8 mouse cellular contexts compared by ENCODE assay signal in the genomic region with DNA sequence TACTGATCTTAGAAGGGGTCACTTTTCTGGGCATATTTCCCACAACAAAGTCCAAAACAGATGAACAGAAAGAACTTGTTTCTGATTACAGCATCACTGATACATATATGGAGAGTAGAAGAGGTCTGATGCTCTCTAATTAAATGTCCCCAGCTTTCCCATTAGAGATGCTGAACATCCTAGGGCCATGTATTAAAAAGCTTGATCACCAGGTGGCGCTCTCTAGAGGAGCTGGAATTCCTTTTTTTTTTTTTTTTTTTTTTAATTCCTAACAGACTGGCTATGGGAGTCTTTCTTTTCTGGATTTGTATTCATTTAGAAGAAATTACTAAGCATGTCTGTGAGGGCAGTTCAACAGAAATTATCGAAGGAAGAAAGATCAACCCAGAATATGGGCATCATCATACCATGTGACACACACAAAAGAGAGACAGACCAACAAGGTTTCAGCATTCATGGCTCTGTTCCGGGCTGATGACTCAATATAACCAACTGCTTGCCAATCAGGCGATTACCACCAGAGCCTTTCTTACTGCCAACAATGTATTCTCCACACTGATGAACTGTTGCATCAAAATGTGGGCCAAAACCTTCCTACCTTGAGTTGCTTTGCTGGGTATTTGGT.
A peak's percentile ranks its signal among the peaks of the same experiment; 100 is the strongest.
DNase-seq lines count a peak whose midpoint lies in the region; ATAC-seq and TF ChIP-seq lines count a peak whose summit lies in the region.

No protein-coding gene starts in this region.

- DNase-seq in hindbrain, postnatal 0 days (ENCODE audit: low spot score): peak; percentile 66
- peak; percentile 6 for DNase-seq in 3T3-L1 (ENCODE audit: low read depth, low spot score)
- DNase-seq in MEL (ENCODE audit: low read depth, low spot score): peak; percentile 43
- DNase-seq in embryonic facial prominence, embryonic 14.5 days (ENCODE audit: low spot score): peak; percentile 14
- DNase-seq in midbrain, embryonic 14.5 days: peak; percentile 47
- DNase-seq in thymus, postnatal 36 days: no peak
- no peak for DNase-seq in spleen, postnatal 4 days (ENCODE audit: low spot score in 2 of 2)

- no peaks in the 10 kb centered on the region for H3K27me3 ChIP-seq in hindbrain, postnatal 0 days (ENCODE audit: insufficient read depth, low read length)
- no peaks in the 10 kb centered on the region for H3K27me3 ChIP-seq in hindbrain, embryonic 13.5 days
- no peaks in the 10 kb centered on the region for H3K27me3 ChIP-seq in MEL (ENCODE audit: control insufficient read depth in 1 of 2, insufficient read depth in 2 of 2, low read length in 2 of 2)
- H3K27me3 ChIP-seq in embryonic facial prominence, embryonic 14.5 days (replicated peaks; ENCODE audit: control insufficient read depth, insufficient read depth, low read length): no peaks in the 10 kb centered on the region
- H3K27me3 ChIP-seq in midbrain, embryonic 14.5 days (ENCODE audit: control insufficient read depth, insufficient read depth, low read length): no peaks in the 10 kb centered on the region

- no peak for TF ChIP-seq POLR2A in MEL (IDR thresholded peaks at IDR 0.05; ENCODE audit: control insufficient read depth in 1 of 2, insufficient read depth in 1 of 2, low read depth in 1 of 2, low read length in 2 of 2, poor library complexity in 1 of 2)

- no peak overlapping the region for H3K9ac ChIP-seq in hindbrain, postnatal 0 days (replicated peaks; ENCODE audit: low read length)
- H3K9ac ChIP-seq in hindbrain, embryonic 13.5 days: no peak overlapping the region
- no peak overlapping the region for H3K9ac ChIP-seq in MEL (ENCODE audit: control insufficient read depth, low read depth, low read length, poor library complexity, severe bottlenecking)
- no peak overlapping the region for H3K9ac ChIP-seq in embryonic facial prominence, embryonic 14.5 days (ENCODE audit: low read depth, low read length)
- no peak overlapping the region for H3K9ac ChIP-seq in midbrain, embryonic 14.5 days (replicated peaks; ENCODE audit: low read length)

- peak; percentile 68 for TF ChIP-seq RAD21 in MEL (IDR thresholded peaks at IDR 0.05; ENCODE audit: low read depth, low read length)

- no peak overlapping the region for H3K4me3 ChIP-seq in hindbrain, postnatal 0 days (ENCODE audit: low read length)
- no peak overlapping the region for H3K4me3 ChIP-seq in hindbrain, embryonic 13.5 days
- H3K4me3 ChIP-seq in MEL (ENCODE audit: control insufficient read depth in 1 of 2, insufficient read depth in 1 of 2, low read depth in 2 of 2, low read length in 2 of 2): no peak overlapping the region
- H3K4me3 ChIP-seq in embryonic facial prominence, embryonic 14.5 days (ENCODE audit: low read depth, low read length): no peak overlapping the region
- H3K4me3 ChIP-seq in midbrain, embryonic 14.5 days (replicated peaks; ENCODE audit: low read depth, low read length): no peak overlapping the region

- H3K9me3 ChIP-seq in hindbrain, postnatal 0 days (ENCODE audit: low read length): no peaks in the 10 kb centered on the region
- H3K9me3 ChIP-seq in hindbrain, embryonic 13.5 days: no peaks in the 10 kb centered on the region
- no peaks in the 10 kb centered on the region for H3K9me3 ChIP-seq in MEL (replicated peaks; ENCODE audit: insufficient read depth, low read length)
- 0 out of 2 replicates have a peak, but pooled peaks cover 3% of the 10 kb centered on the region for H3K9me3 ChIP-seq in embryonic facial prominence, embryonic 14.5 days (ENCODE audit: control insufficient read depth, low read length)
- no peaks in the 10 kb centered on the region for H3K9me3 ChIP-seq in midbrain, embryonic 14.5 days (ENCODE audit: control insufficient read depth, low read length)

- peak; percentile 51 for TF ChIP-seq CTCF in hindbrain, postnatal 0 days (IDR thresholded peaks at IDR 0.05; ENCODE audit: low read depth)
- TF ChIP-seq CTCF in MEL (IDR thresholded peaks at IDR 0.05 in 2 of 3, conservative IDR thresholded peaks at IDR 0.05 in 1 of 3; ENCODE audit: control insufficient read depth in 1 of 3, insufficient read depth in 1 of 3, low read depth in 2 of 3, low read length in 3 of 3, poor library complexity in 1 of 3, severe bottlenecking in 1 of 3): peak; percentile 21 to 66 (median 43); a peak in 4 of 6 replicates

- H3K36me3 ChIP-seq in hindbrain, postnatal 0 days (ENCODE audit: insufficient read depth, low read length): no peaks in the 10 kb centered on the region
- no peaks in the 10 kb centered on the region for H3K36me3 ChIP-seq in hindbrain, embryonic 13.5 days
- peaks cover 0 to under 1% of the 10 kb centered on the region in 2 experiments; a peak in 2 of 4 replicates for H3K36me3 ChIP-seq in MEL (ENCODE audit: control insufficient read depth in 1 of 2, insufficient read depth in 2 of 2, low read length in 2 of 2)
- H3K36me3 ChIP-seq in embryonic facial prominence, embryonic 14.5 days (ENCODE audit: control insufficient read depth, insufficient read depth, low read length): no peaks in the 10 kb centered on the region
- H3K36me3 ChIP-seq in midbrain, embryonic 14.5 days (ENCODE audit: control insufficient read depth, insufficient read depth, low read length): no peaks in the 10 kb centered on the region

- H3K27ac ChIP-seq in hindbrain, postnatal 0 days: no peak overlapping the region
- H3K27ac ChIP-seq in hindbrain, embryonic 13.5 days: no peak overlapping the region
- H3K27ac ChIP-seq in MEL (ENCODE audit: control insufficient read depth, low read depth, low read length): no peak overlapping the region
- H3K27ac ChIP-seq in embryonic facial prominence, embryonic 14.5 days (replicated peaks; ENCODE audit: low read depth, low read length): no peak overlapping the region
- H3K27ac ChIP-seq in midbrain, embryonic 14.5 days (replicated peaks; ENCODE audit: low read depth, low read length): no peak overlapping the region

- no peaks in the 10 kb centered on the region for H3K4me1 ChIP-seq in hindbrain, postnatal 0 days (ENCODE audit: insufficient read depth, low read length)
- no peaks in the 10 kb centered on the region for H3K4me1 ChIP-seq in hindbrain, embryonic 13.5 days (replicated peaks)
- peaks cover 0 to under 1% of the 10 kb centered on the region in 2 experiments; a peak in 1 of 4 replicates for H3K4me1 ChIP-seq in MEL (ENCODE audit: control insufficient read depth in 1 of 2, insufficient read depth in 2 of 2, low read length in 2 of 2)
- H3K4me1 ChIP-seq in embryonic facial prominence, embryonic 14.5 days (ENCODE audit: control insufficient read depth, insufficient read depth, low read length): no peaks in the 10 kb centered on the region
- H3K4me1 ChIP-seq in midbrain, embryonic 14.5 days (ENCODE audit: control insufficient read depth, insufficient read depth, low read length): no peaks in the 10 kb centered on the region

- H3K4me2 ChIP-seq in hindbrain, postnatal 0 days (ENCODE audit: low read depth, low read length): no peak overlapping the region
- no peak overlapping the region for H3K4me2 ChIP-seq in hindbrain, embryonic 13.5 days
- no peak overlapping the region for H3K4me2 ChIP-seq in embryonic facial prominence, embryonic 14.5 days (ENCODE audit: low read depth, low read length)
- no peak overlapping the region for H3K4me2 ChIP-seq in midbrain, embryonic 14.5 days (ENCODE audit: low read length)

- no peaks in the 10 kb centered on the region for H3K79me2 ChIP-seq in MEL (ENCODE audit: control insufficient read depth, insufficient read depth, low read length, poor library complexity)

- TF ChIP-seq EP300 in MEL (IDR thresholded peaks at IDR 0.05; ENCODE audit: low read depth in 1 of 2, low read length in 2 of 2): no peak

- 53% methylated on average over 4 of the region's 4 CpGs for WGBS in hindbrain, postnatal 0 days
- 50% methylated on average over 4 of the region's 4 CpGs for WGBS in hindbrain, embryonic 13.5 days
- 57% methylated on average over 4 of the region's 4 CpGs for WGBS in embryonic facial prominence, embryonic 14.5 days
- WGBS in midbrain, embryonic 14.5 days: 48% methylated on average over 4 of the region's 4 CpGs

- peak; percentile 32; the same call in 1 of the 2 replicates for ATAC-seq in hindbrain, postnatal 0 days
- ATAC-seq in hindbrain, embryonic 13.5 days (ENCODE audit: low FRiP score): no peak
- ATAC-seq in embryonic facial prominence, embryonic 14.5 days (ENCODE audit: low read depth): no peak
- ATAC-seq in midbrain, embryonic 14.5 days (ENCODE audit: low FRiP score, low TSS enrichment): no peak

TF ChIP-seq in MEL, 35 proteins besides CTCF, POLR2A, EP300 and RAD21:
- TF ChIP-seq CHD2 (IDR thresholded peaks at IDR 0.05; ENCODE audit: low read length) (no peak), ZNF384 (IDR thresholded peaks at IDR 0.05; ENCODE audit: low read depth, low read length) (peak; percentile 96), SMC3 (IDR thresholded peaks at IDR 0.05; ENCODE audit: low read depth, low read length) (peak; percentile 86), MEF2A (IDR thresholded peaks at IDR 0.05; ENCODE audit: extremely low read depth, insufficient replicate concordance, low read depth, low read length, poor library complexity, severe bottlenecking) (no peak), ZC3H11A (IDR thresholded peaks at IDR 0.05; ENCODE audit: low read depth, low read length) (peak; percentile 60)

Comparison
In these comparisons a context has a peak if more than half of its experiments do, and no peak if none do; other contexts are left out.
1. DNase-seq: peak in hindbrain, postnatal 0 days (single experiment), 3T3-L1 (single experiment), MEL (single experiment), embryonic facial prominence, embryonic 14.5 days (single experiment) and midbrain, embryonic 14.5 days (single experiment); none in thymus, postnatal 36 days (0 of 2) and spleen, postnatal 4 days (0 of 2).